Mouse (Mus musculus) neural tube, embryonic 11.5 days (tissue): ENCODE measurements around the gene Amph. TPM values are rescaled to one million over a fixed set of nuclear protein-coding genes. Genes with fewer than 3 reads are reported as not detected.

Experiments
- polyA plus RNA-seq: library from polyadenylated mRNA; unstranded; fragments of >200 nt; fragmentation: Nextera tagmentation; extraction: Ambion mirVana; gene quantifications from 2 replicates; pipeline ENCODE4 v1.2.1, GENCODE M21; 2014

Gene Amph
- polyA plus RNA-seq, 1 experiment from 2014 or later: 12.6 TPM

Other genes starting within 250 kb of the Amph start
- 99.5 and 102 TPM in 2 replicates for gene Vps41, start 230.9 kb upstream of the Amph start, polyA plus RNA-seq